ENCODE assay signal across 9 mouse cellular contexts in genomic region chr2:49572111-49572642, GRCm38 (mm10). TPM values are rescaled to one million over a fixed set of nuclear protein-coding genes. Genes with fewer than 3 reads are reported as not detected.
DNase-seq lines count a peak whose midpoint lies in the region; ATAC-seq and TF ChIP-seq lines count a peak whose summit lies in the region.
"Had no signal": no experiment of that assay in that cellular context is flagged by ENCODE, and none has a peak within 500 bp of the region (broad histone marks: within the 10 kb centered on the region; RNA-seq: fewer than 3 reads in every experiment).

No protein-coding gene starts in this region.

- WGBS in embryonic facial prominence, embryonic 11.5 days, result 46% methylated on average over 12 of the region's 12 CpGs
- 39% methylated on average over 12 of the region's 12 CpGs for WGBS in hindbrain, embryonic 15.5 days
- 27% methylated on average over 12 of the region's 12 CpGs for WGBS in limb, embryonic 14.5 days
- 71% methylated on average over 12 of the region's 12 CpGs for WGBS in liver, embryonic 11.5 days

- H3K27me3 ChIP-seq in embryonic facial prominence, embryonic 11.5 days (ENCODE audit: control insufficient read depth, insufficient read depth, low read length), result no peaks in the 10 kb centered on the region
- no peaks in the 10 kb centered on the region for H3K27me3 ChIP-seq in hindbrain, embryonic 15.5 days
- no peaks in the 10 kb centered on the region for H3K27me3 ChIP-seq in limb, embryonic 14.5 days (ENCODE audit: control insufficient read depth, insufficient read depth, low read length)
- H3K27me3 ChIP-seq in liver, embryonic 11.5 days (replicated peaks; ENCODE audit: control insufficient read depth, insufficient read depth, low read length), result no peaks in the 10 kb centered on the region

- H3K27ac ChIP-seq in embryonic facial prominence, embryonic 11.5 days (replicated peaks; ENCODE audit: low read depth, low read length), result no peak overlapping the region
- peak overlapping the region; percentile 61 for H3K27ac ChIP-seq in hindbrain, embryonic 15.5 days (replicated peaks)
- H3K27ac ChIP-seq in limb, embryonic 14.5 days (replicated peaks; ENCODE audit: low read depth, low read length), result peak overlapping the region; percentile 5; the same call in 1 of the 2 replicates
- no peak overlapping the region for H3K27ac ChIP-seq in liver, embryonic 11.5 days (ENCODE audit: low read depth, low read length)

- peak; percentile 92 for DNase-seq in brain, embryonic 14.5 days (ENCODE audit: low read depth)
- DNase-seq in embryonic facial prominence, embryonic 11.5 days (ENCODE audit: low spot score), result peak; percentile 51
- DNase-seq in limb, embryonic 14.5 days (ENCODE audit: low spot score), result peak; percentile 38
- no peak for DNase-seq in thymus, postnatal 36 days
- DNase-seq in adrenal gland, adult 18-20 months (ENCODE audit: low spot score in 2 of 2), result no peak
- DNase-seq in liver, embryonic 11.5 days (ENCODE audit: low spot score), result no peak

- no peak overlapping the region for H3K9ac ChIP-seq in embryonic facial prominence, embryonic 11.5 days (replicated peaks; ENCODE audit: low read length)
- no peak overlapping the region for H3K9ac ChIP-seq in hindbrain, embryonic 15.5 days
- peak overlapping the region; percentile 31; the same call in 1 of the 2 replicates for H3K9ac ChIP-seq in limb, embryonic 14.5 days (ENCODE audit: low read depth, low read length, severe bottlenecking)
- H3K9ac ChIP-seq in liver, embryonic 11.5 days (ENCODE audit: low read depth, low read length), result no peak overlapping the region

- ATAC-seq in embryonic facial prominence, embryonic 11.5 days (replicated peaks; ENCODE audit: insufficient number of reproducible peaks, low FRiP score, low TSS enrichment, low read depth), result no peak; the same call in 1 of the 2 replicates
- peak; percentile 80 for ATAC-seq in hindbrain, embryonic 15.5 days (ENCODE audit: low FRiP score, low read depth)
- peak; percentile 44; the same call in 1 of the 2 replicates for ATAC-seq in limb, embryonic 14.5 days (ENCODE audit: low FRiP score, low read depth)
- ATAC-seq in inflammation-experienced regulatory T-cells, adult 6 months, result no peak
- no peak for ATAC-seq in liver, embryonic 11.5 days (replicated peaks; ENCODE audit: low FRiP score)

- H3K36me3 ChIP-seq in embryonic facial prominence, embryonic 11.5 days (replicated peaks; ENCODE audit: control insufficient read depth, insufficient read depth, low read depth, low read length), result no peaks in the 10 kb centered on the region
- no peaks in the 10 kb centered on the region for H3K36me3 ChIP-seq in hindbrain, embryonic 15.5 days
- no peaks in the 10 kb centered on the region for H3K36me3 ChIP-seq in limb, embryonic 14.5 days (ENCODE audit: control insufficient read depth, insufficient read depth, low read length)
- H3K36me3 ChIP-seq in liver, embryonic 11.5 days (ENCODE audit: control insufficient read depth, insufficient read depth, low read length), result no peaks in the 10 kb centered on the region

- H3K4me3 ChIP-seq in embryonic facial prominence, embryonic 11.5 days (ENCODE audit: low read depth, low read length), result no peak overlapping the region
- H3K4me3 ChIP-seq in hindbrain, embryonic 15.5 days, result 0 out of 2 replicates have a peak overlapping the region, but pooled peaks have one; percentile 2
- H3K4me3 ChIP-seq in limb, embryonic 14.5 days (replicated peaks; ENCODE audit: low read length), result peak overlapping the region; percentile 10; the same call in 1 of the 2 replicates
- no peak overlapping the region for H3K4me3 ChIP-seq in liver, embryonic 11.5 days (ENCODE audit: low read depth, low read length)
- H3K4me3 ChIP-seq: myocyte had no signal

- 0 out of 2 replicates have a peak overlapping the region, but pooled peaks have one; percentile 15 for H3K4me2 ChIP-seq in embryonic facial prominence, embryonic 11.5 days (ENCODE audit: low read depth, low read length)
- H3K4me2 ChIP-seq in hindbrain, embryonic 15.5 days, result peak overlapping the region; percentile 44
- peak overlapping the region; percentile 43 for H3K4me2 ChIP-seq in limb, embryonic 14.5 days (replicated peaks; ENCODE audit: low read depth, low read length, severe bottlenecking)
- H3K4me2 ChIP-seq in liver, embryonic 11.5 days, result no peak overlapping the region

- H3K9me3 ChIP-seq in embryonic facial prominence, embryonic 11.5 days (replicated peaks; ENCODE audit: control insufficient read depth, low read length), result no peaks in the 10 kb centered on the region
- H3K9me3 ChIP-seq in hindbrain, embryonic 15.5 days, result no peaks in the 10 kb centered on the region
- no peaks in the 10 kb centered on the region for H3K9me3 ChIP-seq in limb, embryonic 14.5 days (ENCODE audit: control insufficient read depth, low read length)
- no peaks in the 10 kb centered on the region for H3K9me3 ChIP-seq in liver, embryonic 11.5 days (ENCODE audit: control insufficient read depth, low read length)

- no peak for TF ChIP-seq CTCF in brain, embryonic 14.5 days (IDR thresholded peaks at IDR 0.05; ENCODE audit: borderline replicate concordance, extremely low read depth, insufficient read depth, insufficient read length)

- no peak for TF ChIP-seq POLR2A in brain, embryonic 14.5 days (IDR thresholded peaks at IDR 0.05; ENCODE audit: borderline replicate concordance, extremely low read depth, insufficient read depth, insufficient read length, poor library complexity, severe bottlenecking)
- TF ChIP-seq POLR2A in limb, embryonic 14.5 days (IDR thresholded peaks at IDR 0.05; ENCODE audit: borderline replicate concordance, extremely low read depth, insufficient read depth, insufficient read length), result no peak

- H3K4me1 ChIP-seq in embryonic facial prominence, embryonic 11.5 days (ENCODE audit: control insufficient read depth, insufficient read depth, low read length), result peaks cover 6% of the 10 kb centered on the region; the same call in 1 of the 2 replicates
- peaks cover 32% of the 10 kb centered on the region for H3K4me1 ChIP-seq in hindbrain, embryonic 15.5 days (replicated peaks)
- H3K4me1 ChIP-seq in limb, embryonic 14.5 days (ENCODE audit: control insufficient read depth, insufficient read depth, low read length), result peaks cover 34% of the 10 kb centered on the region
- H3K4me1 ChIP-seq in liver, embryonic 11.5 days (replicated peaks; ENCODE audit: control insufficient read depth, insufficient read depth, low read length), result no peaks in the 10 kb centered on the region

RNA-seq across cellular contexts. Expression of gene Kif5c, which starts 46.9 kb away (rescaled TPM):
- 123 and 253 TPM in 2 replicates for polyA plus RNA-seq in brain, embryonic 14.5 days (2012; rRNA removed)
- 36.3 and 41.0 TPM in 2 replicates for polyA plus RNA-seq in embryonic facial prominence, embryonic 11.5 days (2014; fragmentation: Nextera tagmentation; extraction: Ambion mirVana)
- 179 and 188 TPM in 2 replicates for polyA plus RNA-seq in hindbrain, embryonic 15.5 days (2015; fragmentation: Nextera tagmentation; extraction: Ambion mirVana)
- 4.9 and 5.3 TPM in 2 replicates for polyA plus RNA-seq in limb, embryonic 14.5 days (2012; rRNA removed)
- 4.5 and 5.8 TPM in 2 replicates for polyA plus RNA-seq in limb, embryonic 14.5 days (2014; fragmentation: Nextera tagmentation; extraction: Ambion mirVana)
- 1 to 10 TPM; 2.5 to 3.1 (median 2.6) TPM for polyA plus RNA-seq in inflammation-experienced regulatory T-cells, adult 6 months (2017; shearing (Covaris generic))
- 1 to 10 TPM; 6.6 to 7.3 TPM for total RNA-seq in adrenal gland, adult 18-20 months (2021)
- 0.78 and 1.2 TPM in 2 replicates for polyA plus RNA-seq in liver, embryonic 11.5 days (2014; fragmentation: Nextera tagmentation; extraction: Ambion mirVana)

Comparison
In these comparisons a context has a peak if more than half of its experiments do, and no peak if none do; other contexts are left out.
1. DNase-seq: peak in brain, embryonic 14.5 days (single experiment), embryonic facial prominence, embryonic 11.5 days (single experiment) and limb, embryonic 14.5 days (single experiment); none in thymus, postnatal 36 days (0 of 2), adrenal gland, adult 18-20 months (0 of 2) and liver, embryonic 11.5 days (single experiment).
2. ATAC-seq: peak in hindbrain, embryonic 15.5 days (single experiment) and limb, embryonic 14.5 days (single experiment); none in embryonic facial prominence, embryonic 11.5 days (single experiment), inflammation-experienced regulatory T-cells, adult 6 months (single experiment) and liver, embryonic 11.5 days (single experiment).
3. H3K27ac ChIP-seq: peak in hindbrain, embryonic 15.5 days (single experiment) and limb, embryonic 14.5 days (single experiment); none in embryonic facial prominence, embryonic 11.5 days (single experiment) and liver, embryonic 11.5 days (single experiment).
4. H3K4me3 ChIP-seq: peak in hindbrain, embryonic 15.5 days (single experiment) and limb, embryonic 14.5 days (single experiment); none in embryonic facial prominence, embryonic 11.5 days (single experiment) and liver, embryonic 11.5 days (single experiment).